Mouse (Mus musculus) T-helper 2 cell (primary cell): ENCODE data around the gene Nup205.

Experiments used
- in situ Hi-C: fragments of 300-600 bp; cut with MboI, MseI; formaldehyde crosslinking; loops from one replicate; pipeline ENCODE4 v1.15.1; 2025; ENCODE audit warnings: high pct_unique_total_duplicates

The Nup205 gene

GRCm38 (mm10) chr6:35277903-35278587 lies 100.8 kb downstream of the Nup205 start:
- in situ Hi-C loops, result no loop called here

- in situ Hi-C loops, result no loop called here
Measured at GRCm38 (mm10) chr6:35279306-35279705, 102.1 kb downstream of the Nup205 start.

- in situ Hi-C loops, result no loop called here
Measured at GRCm38 (mm10) chr6:35288114-35288761, 111.0 kb downstream of the Nup205 start.

GRCm38 (mm10) chr6:35288920-35289319 lies 111.7 kb downstream of the Nup205 start:
- in situ Hi-C loops, result no loop called here

- in situ Hi-C loops, result loop anchor here (10.0 kb wide), 1 partner anchor 1685 kb away; no protein-coding TSS in a partner anchor
Measured at GRCm38 (mm10) chr6:35289676-35290075, 112.5 kb downstream of the Nup205 start.

- in situ Hi-C loops, result loop anchor here (10.0 kb wide), 1 partner anchor 1680 kb away; no protein-coding TSS in a partner anchor
Measured at GRCm38 (mm10) chr6:35294964-35295363, 117.7 kb downstream of the Nup205 start.

- in situ Hi-C loops, result loop anchor here (10.0 kb wide), 1 partner anchor 1678 kb away; no protein-coding TSS in a partner anchor
Measured at GRCm38 (mm10) chr6:35297001-35297400, 119.8 kb downstream of the Nup205 start.
